Mouse (Mus musculus) neural tube, embryonic 11.5 days (tissue): Measurements from ENCODE around the gene Vmn2r71. TPM values are rescaled to one million over a fixed set of nuclear protein-coding genes. Genes with fewer than 3 reads are reported as not detected.

Experiments used
- ATAC-seq: fragments of 200-750 bp; cut with Nextera tagmentation; 2 replicates; pipeline ENCODE4 v1.8.0; 2017; ENCODE audit warnings: moderate number of reproducible peaks, mild to moderate bottlenecking, moderate TSS enrichment, moderate library complexity; ENCODE audit not compliant: insufficient read depth, low FRiP score, low TSS enrichment
- DNase-seq: peaks from one replicate; pipeline ENCODE4 v3.0.0-alpha.2; 2015; ENCODE audit warnings: low spot score
- H3K27ac ChIP-seq: fragments of 300-500 bp; sonication (generic); 2 replicates; pipeline ENCODE4 v1.5.1; 2014; ENCODE audit warnings: low read depth, mild to moderate bottlenecking, low read length
- H3K27me3 ChIP-seq: fragments of 300-500 bp; sonication (generic); 2 replicates; pipeline ENCODE4 v1.6.1; 2014; ENCODE audit warnings: mild to moderate bottlenecking, low read length, mixed read lengths; ENCODE audit not compliant: control insufficient read depth, insufficient read depth
- H3K36me3 ChIP-seq: fragments of 300-500 bp; sonication (generic); 2 replicates; pipeline ENCODE4 v1.6.1; 2014; ENCODE audit warnings: mild to moderate bottlenecking, low read length, moderate library complexity, mixed read lengths; ENCODE audit not compliant: control insufficient read depth, insufficient read depth
- H3K4me1 ChIP-seq: fragments of 300-500 bp; sonication (generic); 2 replicates; pipeline ENCODE4 v1.6.1; 2014; ENCODE audit warnings: low read length, mixed read lengths; ENCODE audit not compliant: control insufficient read depth, insufficient read depth
- H3K4me2 ChIP-seq: fragments of 300-500 bp; sonication (generic); 2 replicates; pipeline ENCODE4 v1.6.1; 2014; ENCODE audit warnings: low read depth, mild to moderate bottlenecking, moderate library complexity
- H3K4me3 ChIP-seq: fragments of 300-500 bp; sonication (generic); 2 replicates; pipeline ENCODE4 v1.5.1; 2014; ENCODE audit warnings: low read depth, low read length
- H3K9ac ChIP-seq: fragments of 300-500 bp; sonication (generic); 2 replicates; pipeline ENCODE4 v1.6.1; 2014; ENCODE audit warnings: mild to moderate bottlenecking, low read length
- H3K9me3 ChIP-seq: fragments of 300-500 bp; sonication (generic); 2 replicates; pipeline ENCODE4 v1.6.1; 2016; ENCODE audit warnings: low read length; ENCODE audit not compliant: control insufficient read depth
- whole genome bisulfite sequencing: fragments of 180-500 bp; shearing (Covaris S2); extraction: QIAGEN DNeasy Blood & Tissue Kit; methylation state at CpG from one replicate; pipeline ENCODE4 v1.1.7; 2014; 5-methylcytosine and 5-hydroxymethylcytosine counted together
- polyA plus RNA-seq: library from polyadenylated mRNA; unstranded; fragments of >200 nt; fragmentation: Nextera tagmentation; extraction: Ambion mirVana; gene quantifications from 2 replicates; pipeline ENCODE4 v1.2.1, GENCODE M21; 2014

Gene Vmn2r71
- polyA plus RNA-seq: not detected in 2 replicates

GRCm38 (mm10) chr7:85562787-85563186 is at the start of gene Vmn2r71:
Gene Vmn2r71 (plus strand): TSS chr7:85563087.
- no peaks in the 10 kb centered on the region for H3K27me3 ChIP-seq

GRCm38 (mm10) chr7:85542108-85542507 is 20.8 kb upstream of the Vmn2r71 start:
- H3K9me3 ChIP-seq: no peaks in the 10 kb centered on the region; the same call in 1 of the 2 replicates
- H3K36me3 ChIP-seq: no peaks in the 10 kb centered on the region
- H3K4me2 ChIP-seq: no peak overlapping the region
- no peak overlapping the region for H3K9ac ChIP-seq
- DNase-seq: no peak
- H3K27ac ChIP-seq: no peak overlapping the region
- no peak for ATAC-seq
- no peak overlapping the region for H3K4me3 ChIP-seq
- H3K27me3 ChIP-seq: no peaks in the 10 kb centered on the region
- H3K4me1 ChIP-seq: no peaks in the 10 kb centered on the region
- 93% methylated on average over 2 of the region's 2 CpGs for WGBS

More at GRCm38 (mm10) chr7:85562787-85563186, at the start of gene Vmn2r71:
- no peak within 1 kb of the TSS for H3K9ac ChIP-seq
- H3K4me1 ChIP-seq: no peaks in the 10 kb centered on the region
- WGBS: 90% methylated on average over 5 of the region's 5 CpGs
- no peaks in the 10 kb centered on the region for H3K36me3 ChIP-seq
- H3K27ac ChIP-seq: no peak within 1 kb of the TSS
- no peaks in the 10 kb centered on the region for H3K9me3 ChIP-seq
- no peak within 1 kb of the TSS for H3K4me3 ChIP-seq
- ATAC-seq: no peak
- no peak for DNase-seq
- no peak within 1 kb of the TSS for H3K4me2 ChIP-seq

GRCm38 (mm10) chr7:85543118-85543517 is 19.8 kb upstream of the Vmn2r71 start:
- Histone ChIP-seq H3K4me3 (no peak overlapping the region), H3K27me3 (no peaks in the 10 kb centered on the region), H3K9ac (no peak overlapping the region), H3K27ac (no peak overlapping the region), H3K9me3 (no peaks in the 10 kb centered on the region; the same call in 1 of the 2 replicates), H3K36me3 (no peaks in the 10 kb centered on the region), H3K4me1 (no peaks in the 10 kb centered on the region), H3K4me2 (no peak overlapping the region)
- no peak for ATAC-seq
- no peak for DNase-seq
- WGBS: 61% methylated on average over 2 of the region's 2 CpGs

GRCm38 (mm10) chr7:85569092-85569491 is 6.2 kb downstream of the Vmn2r71 start, which contains the start of gene Vmn2r70:
Gene Vmn2r70 (minus strand): TSS chr7:85569192.
- WGBS: 88% methylated on average over 2 of the region's 2 CpGs

More at GRCm38 (mm10) chr7:85569092-85569491, 6.2 kb downstream of the Vmn2r71 start, which contains the start of gene Vmn2r70:
- no peaks in the 10 kb centered on the region for H3K36me3 ChIP-seq
- DNase-seq (no peak), ATAC-seq (no peak)
- H3K4me1 ChIP-seq: no peaks in the 10 kb centered on the region
- H3K9ac ChIP-seq: no peak within 1 kb of the TSS
- no peak within 1 kb of the TSS for H3K4me3 ChIP-seq
- H3K4me2 ChIP-seq: no peak within 1 kb of the TSS
- no peaks in the 10 kb centered on the region for H3K27me3 ChIP-seq
- H3K9me3 ChIP-seq: no peaks in the 10 kb centered on the region; the same call in 1 of the 2 replicates
- H3K27ac ChIP-seq: no peak within 1 kb of the TSS

Other genes starting within 250 kb of the Vmn2r71 start
- gene Vmn2r69, start 147.2 kb upstream of the Vmn2r71 start, polyA plus RNA-seq: not detected in 2 replicates
- gene Vmn2r70, start 6.1 kb downstream of the Vmn2r71 start, polyA plus RNA-seq: not detected in 2 replicates
- not detected in 2 replicates for gene Vmn2r72, start 192.0 kb downstream of the Vmn2r71 start, polyA plus RNA-seq